ENCODE assay signal across 12 mouse cellular contexts in the genomic region with DNA sequence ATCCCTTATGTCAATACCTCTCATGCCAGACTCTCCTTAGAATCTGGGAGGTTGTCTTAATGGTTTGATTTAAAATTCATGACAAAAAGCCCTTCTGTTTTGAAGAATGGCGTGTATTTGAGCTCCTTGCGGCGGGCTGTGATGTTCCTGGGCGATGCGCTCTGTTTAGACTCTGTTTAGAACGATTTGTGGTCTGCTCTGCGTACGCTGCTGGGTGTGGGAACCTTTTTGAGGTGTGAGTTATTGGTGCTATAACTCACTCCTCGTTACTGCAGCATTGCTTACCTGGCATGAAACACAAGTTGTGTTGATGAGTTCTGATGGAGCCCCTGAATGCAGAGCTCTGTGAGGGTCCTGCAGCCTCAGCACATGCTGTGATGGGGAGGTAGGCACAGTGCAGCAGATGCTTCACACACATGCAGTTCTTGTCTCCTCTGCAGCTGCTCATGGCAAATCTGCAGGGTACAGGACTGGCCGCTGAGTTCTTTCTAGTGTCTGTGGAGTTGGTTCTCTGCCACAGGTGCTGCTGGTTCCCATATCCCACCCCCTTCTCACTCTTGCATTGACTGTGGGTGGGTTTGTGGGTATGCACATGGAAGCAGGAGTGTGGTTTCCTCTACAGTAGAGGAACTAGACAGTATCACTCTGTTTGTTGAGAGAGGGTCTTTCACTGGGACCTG. TPM values are rescaled to one million over a fixed set of nuclear protein-coding genes. Genes with fewer than 3 reads are reported as not detected.
DNase-seq lines count a peak whose midpoint lies in the region; ATAC-seq lines count a peak whose summit lies in the region.
"Had no signal": no experiment of that assay in that cellular context is flagged by ENCODE, and none has a peak within 500 bp of the region (broad histone marks: within the 10 kb centered on the region; RNA-seq: fewer than 3 reads in every experiment).

No protein-coding gene starts in this region.

- intact Hi-C loops in gastrocnemius, postnatal 36 days (cut with DNase I): no loop called here

- H3K4me3 ChIP-seq in forebrain, embryonic 15.5 days: no peak overlapping the region
- no peak overlapping the region for H3K4me3 ChIP-seq in forebrain, embryonic 12.5 days (replicated peaks)
- peak overlapping the region; percentile 57 for H3K4me3 ChIP-seq in megakaryocyte, embryonic 14.5 days (replicated peaks)
- H3K4me3 ChIP-seq: intestine, embryonic 15.5 days; liver, embryonic 13.5 days had no signal

- H3K9me3 ChIP-seq in forebrain, embryonic 15.5 days: no peaks in the 10 kb centered on the region
- H3K9me3 ChIP-seq in forebrain, embryonic 12.5 days: peaks cover 6% of the 10 kb centered on the region; the same call in 1 of the 2 replicates
- H3K9me3 ChIP-seq in megakaryocyte, embryonic 14.5 days: peaks cover 12% of the 10 kb centered on the region
- H3K9me3 ChIP-seq: intestine, embryonic 15.5 days; liver, embryonic 13.5 days had no signal

- H3K9ac ChIP-seq in forebrain, embryonic 15.5 days (replicated peaks): no peak overlapping the region
- H3K9ac ChIP-seq in forebrain, embryonic 12.5 days: no peak overlapping the region
- H3K9ac ChIP-seq: intestine, embryonic 15.5 days; liver, embryonic 13.5 days had no signal

- H3K36me3 ChIP-seq in forebrain, embryonic 15.5 days: no peaks in the 10 kb centered on the region
- peaks cover 12% of the 10 kb centered on the region; the same call in 1 of the 2 replicates for H3K36me3 ChIP-seq in forebrain, embryonic 12.5 days (replicated peaks)
- peaks cover 93% of the 10 kb centered on the region for H3K36me3 ChIP-seq in megakaryocyte, embryonic 14.5 days (replicated peaks; ENCODE audit: low read length)

- ATAC-seq in forebrain, embryonic 15.5 days (replicated peaks): no peak
- no peak for ATAC-seq in forebrain, embryonic 12.5 days (ENCODE audit: low FRiP score)
- ATAC-seq in megakaryocyte, adult 5-6 weeks (ENCODE audit: poor library complexity, severe bottlenecking): no peak
- ATAC-seq: intestine, embryonic 15.5 days had no signal

- H3K27me3 ChIP-seq in forebrain, embryonic 15.5 days: no peaks in the 10 kb centered on the region
- no peaks in the 10 kb centered on the region for H3K27me3 ChIP-seq in forebrain, embryonic 12.5 days
- H3K27me3 ChIP-seq in megakaryocyte, embryonic 14.5 days (replicated peaks): no peaks in the 10 kb centered on the region
- H3K27me3 ChIP-seq: intestine, embryonic 15.5 days; liver, embryonic 13.5 days had no signal

- no peak overlapping the region for H3K4me2 ChIP-seq in forebrain, embryonic 15.5 days (replicated peaks)
- H3K4me2 ChIP-seq in forebrain, embryonic 12.5 days: no peak overlapping the region
- H3K4me2 ChIP-seq: intestine, embryonic 15.5 days; liver, embryonic 13.5 days had no signal

- 55% methylated on average over 10 of the region's 10 CpGs for WGBS in forebrain, embryonic 15.5 days
- WGBS in forebrain, embryonic 12.5 days: 71% methylated on average over 10 of the region's 10 CpGs

- H3K27ac ChIP-seq in forebrain, embryonic 15.5 days (replicated peaks): peak overlapping the region; percentile 48
- H3K27ac ChIP-seq in forebrain, embryonic 12.5 days: no peak overlapping the region
- H3K27ac ChIP-seq: intestine, embryonic 15.5 days; liver, embryonic 13.5 days had no signal

- peak; percentile 87 for DNase-seq in induced T-regulatory cell, adult 2 months (ENCODE audit: low read depth)
- peak; percentile 58 to 67 for DNase-seq in thymus, postnatal 10 days (ENCODE audit: low spot score in 2 of 2)
- no peak for DNase-seq in adrenal gland, adult (ENCODE audit: inconsistent age in 2 of 2, low spot score in 1 of 2)
- DNase-seq in gastrocnemius, postnatal 36 days: no peak
- DNase-seq: kidney, postnatal 4 days; liver, embryonic 13.5 days; lung, postnatal 36 days had no signal

- H3K4me1 ChIP-seq in forebrain, embryonic 15.5 days: peaks cover 36% of the 10 kb centered on the region
- peaks cover 42% of the 10 kb centered on the region for H3K4me1 ChIP-seq in forebrain, embryonic 12.5 days
- H3K4me1 ChIP-seq in megakaryocyte, embryonic 14.5 days: peaks cover 100% of the 10 kb centered on the region

RNA-seq across cellular contexts. Expression of a gene that starts 43.4 kb away (rescaled TPM):
- polyA plus RNA-seq in forebrain, embryonic 15.5 days (2015; fragmentation: Nextera tagmentation; extraction: Ambion mirVana): 54.2 and 56.3 TPM in 2 replicates
- polyA plus RNA-seq in forebrain, embryonic 12.5 days (2016; fragmentation: Nextera tagmentation; extraction: Ambion mirVana): 62.5 and 71.8 TPM in 2 replicates
- polyA plus RNA-seq in megakaryocyte, embryonic 14.5 days (2012; ENCODE audit: insufficient read depth, low replicate concordance): 55.0 and 143 TPM in 2 replicates
- total RNA-seq in megakaryocyte, adult 5-6 weeks (2015): 31.3 and 61.1 TPM in 2 replicates
- total RNA-seq in megakaryocyte, adult 5-6 weeks (2017): 15.5 and 20.4 TPM in 2 replicates
- 10 to 100 TPM; 32.5 to 35.6 TPM for total RNA-seq in gastrocnemius, postnatal 36 days (2021)

Comparison
In these comparisons a context has a peak if more than half of its experiments do, and no peak if none do; other contexts are left out.
1. DNase-seq: peak in induced T-regulatory cell, adult 2 months (single experiment) and thymus, postnatal 10 days (2 of 2); none in adrenal gland, adult (0 of 2) and gastrocnemius, postnatal 36 days (0 of 2).